Mouse (Mus musculus): ENCODE data around the gene Armh1. TPM values are rescaled to one million over a fixed set of nuclear protein-coding genes. Genes with fewer than 3 reads are reported as not detected.

The Armh1 gene
- polyA plus RNA-seq, 1 experiment from 2014 or later: 0.15 TPM

Other genes starting within 250 kb of the Armh1 start
- gene Eif2b3, start 232.7 kb downstream of the Armh1 start, polyA plus RNA-seq (2014; fragmentation: Nextera tagmentation; extraction: Ambion mirVana): 52.9 and 53.2 TPM in 2 replicates
- 6.0 and 7.6 TPM in 2 replicates for gene Ptch2, start 156.1 kb downstream of the Armh1 start, polyA plus RNA-seq (2014; fragmentation: Nextera tagmentation; extraction: Ambion mirVana)
- gene Btbd19, start 126.4 kb downstream of the Armh1 start, polyA plus RNA-seq (2014; fragmentation: Nextera tagmentation; extraction: Ambion mirVana): 6.2 TPM in 2 replicates
- gene Tctex1d4, start 125.3 kb downstream of the Armh1 start, polyA plus RNA-seq (2014; fragmentation: Nextera tagmentation; extraction: Ambion mirVana): not detected in 2 replicates
- gene Plk3, start 118.2 kb downstream of the Armh1 start, polyA plus RNA-seq (2014; fragmentation: Nextera tagmentation; extraction: Ambion mirVana): 2.4 and 2.9 TPM in 2 replicates
- 1,419 and 1,934 TPM in 2 replicates for gene Rps8, start 95.9 kb downstream of the Armh1 start, polyA plus RNA-seq (2014; fragmentation: Nextera tagmentation; extraction: Ambion mirVana)
- 63.8 and 74.6 TPM in 2 replicates for gene Kif2c, start 69.5 kb downstream of the Armh1 start, polyA plus RNA-seq (2014; fragmentation: Nextera tagmentation; extraction: Ambion mirVana)
- 10.1 and 13.8 TPM in 2 replicates for gene Tmem53, start 174 bp downstream of the Armh1 start, polyA plus RNA-seq (2014; fragmentation: Nextera tagmentation; extraction: Ambion mirVana)
- 50.8 and 59.3 TPM in 2 replicates for gene Rnf220, start 244.9 kb upstream of the Armh1 start, polyA plus RNA-seq (2014; fragmentation: Nextera tagmentation; extraction: Ambion mirVana)